8 mouse cellular contexts compared by ENCODE assay signal in the genomic region with DNA sequence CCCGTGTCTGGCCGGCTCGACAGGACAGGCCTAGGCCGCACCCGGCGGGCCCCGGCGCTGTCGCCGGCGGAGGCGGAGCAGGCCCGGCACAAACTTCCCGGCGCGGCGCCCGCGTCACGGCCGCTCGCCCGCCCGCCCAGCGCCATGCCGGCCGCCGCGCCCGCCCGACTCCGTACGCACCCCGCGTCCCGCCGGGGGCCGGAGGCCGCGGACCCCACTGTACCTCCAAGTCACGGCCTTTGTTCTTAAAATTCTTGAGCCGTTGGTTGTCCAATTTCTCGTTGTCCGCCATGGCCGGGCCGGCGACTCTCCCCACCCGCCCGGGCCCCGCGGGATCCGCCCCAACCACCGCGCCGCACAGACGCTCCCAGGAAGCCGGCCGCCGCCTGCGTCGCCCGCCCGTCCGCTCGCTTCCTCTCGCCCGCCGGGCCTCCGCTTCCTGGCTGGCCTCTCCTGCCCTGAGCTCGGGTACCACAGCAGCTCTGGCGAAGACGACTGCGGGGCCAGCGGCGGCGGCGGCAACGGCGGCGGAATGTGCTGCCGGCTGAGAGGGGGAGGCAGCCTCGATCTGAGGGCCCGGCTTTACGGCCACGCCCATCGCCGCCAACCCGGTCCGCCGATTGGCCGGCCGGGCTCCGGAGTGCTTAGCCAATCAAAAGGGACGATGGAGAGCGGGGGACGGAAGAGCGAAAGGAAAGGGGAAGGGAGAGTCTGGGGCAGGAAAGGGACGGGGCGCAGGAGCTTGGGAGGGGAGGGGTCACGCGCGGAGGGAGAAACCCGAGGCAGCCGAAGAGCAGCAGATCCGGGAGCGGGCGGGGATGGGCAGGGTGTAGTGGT. TPM values are rescaled to one million over a fixed set of nuclear protein-coding genes. Genes with fewer than 3 reads are reported as not detected.
DNase-seq lines count a peak whose midpoint lies in the region; ATAC-seq and TF ChIP-seq lines count a peak whose summit lies in the region.

A gene (minus strand): TSS at position 605 of the 837 bp plus-strand sequence.

- H3K4me1 ChIP-seq in ES-E14 (ENCODE audit: control insufficient read depth in 2 of 2, insufficient read depth in 2 of 2, low read length in 2 of 2, poor library complexity in 1 of 2), result no peaks in the 10 kb centered on the region
- peaks cover 26% of the 10 kb centered on the region for H3K4me1 ChIP-seq in forebrain, embryonic 15.5 days
- peaks cover 3% of the 10 kb centered on the region; the same call in 1 of the 2 replicates for H3K4me1 ChIP-seq in lung, adult 2 months (ENCODE audit: control insufficient read depth, insufficient read depth, low read length)

- H3K27ac ChIP-seq in ES-E14 (ENCODE audit: insufficient read depth, low read depth, low read length, poor library complexity, severe bottlenecking), result peak within 1 kb of the TSS; percentile 51; the same call in 1 of the 2 replicates
- H3K27ac ChIP-seq in forebrain, embryonic 15.5 days (replicated peaks), result peak within 1 kb of the TSS; percentile 97

- peak; percentile 98 for ATAC-seq in forebrain, embryonic 15.5 days (replicated peaks)
- peak; percentile 96 for ATAC-seq in neutrophil, adult 5-6 weeks (ENCODE audit: extremely low read depth, insufficient number of reproducible peaks, low FRiP score, poor library complexity, severe bottlenecking)

- peak within 1 kb of the TSS; percentile 85 for H3K9ac ChIP-seq in ES-E14 (ENCODE audit: insufficient read depth, low read depth, low read length, poor library complexity, severe bottlenecking)
- H3K9ac ChIP-seq in forebrain, embryonic 15.5 days (replicated peaks), result peak within 1 kb of the TSS; percentile 96

- peak; percentile 49; the same call in 1 of the 2 replicates for TF ChIP-seq POLR2A in lung, adult 2 months (IDR thresholded peaks at IDR 0.05; ENCODE audit: borderline replicate concordance, extremely low read depth, low read depth, low read length)

- in situ Hi-C loops in ES-E14 (cut with MboI; ENCODE audit: low sequenced_read_pairs in 2 of 2, unreplicated experiment in 2 of 2), result no loop called here

- peak within 1 kb of the TSS; percentile 72 for H3K4me2 ChIP-seq in forebrain, embryonic 15.5 days (replicated peaks)

- DNase-seq in ES-E14 (ENCODE audit: low read depth, low spot score), result peak; percentile 96
- peak; percentile 94 for DNase-seq in cerebellum, adult 11-12 months
- DNase-seq in heart, postnatal 25 days (ENCODE audit: low spot score), result peak; percentile 93
- peak; percentile 90 to 96 for DNase-seq in layer of hippocampus, adult 18-20 months (ENCODE audit: low spot score in 2 of 2)
- peak; percentile 89 for DNase-seq in lung, adult 2 months
- DNase-seq in thymus, adult 18-20 months, result peak; percentile 92 to 93

- no peaks in the 10 kb centered on the region for H3K9me3 ChIP-seq in ES-E14 (ENCODE audit: control insufficient read depth, insufficient read depth, low read depth, low read length)
- H3K9me3 ChIP-seq in forebrain, embryonic 15.5 days, result no peaks in the 10 kb centered on the region

- TF ChIP-seq CTCF in lung, adult 2 months (IDR thresholded peaks at IDR 0.05; ENCODE audit: insufficient read depth, low read length), result no peak

- H3K27me3 ChIP-seq in forebrain, embryonic 15.5 days, result no peaks in the 10 kb centered on the region

- H3K36me3 ChIP-seq in ES-E14 (ENCODE audit: control insufficient read depth, insufficient read depth, low read length, poor library complexity, severe bottlenecking), result no peaks in the 10 kb centered on the region
- H3K36me3 ChIP-seq in forebrain, embryonic 15.5 days, result no peaks in the 10 kb centered on the region

- under 1% methylated on average over 97 of the region's 107 CpGs for WGBS in forebrain, embryonic 15.5 days
- WGBS in lung, adult 2 months, result under 1% methylated on average over 107 of the region's 107 CpGs

- peak within 1 kb of the TSS; percentile 82 to 90 for H3K4me3 ChIP-seq in ES-E14 (ENCODE audit: insufficient read depth in 1 of 2, low read depth in 1 of 2, low read length in 2 of 2, poor library complexity in 1 of 2, severe bottlenecking in 1 of 2)
- peak within 1 kb of the TSS; percentile 100 for H3K4me3 ChIP-seq in forebrain, embryonic 15.5 days
- peak within 1 kb of the TSS; percentile 83 for H3K4me3 ChIP-seq in lung, adult 2 months (replicated peaks; ENCODE audit: extremely low read depth, low read depth, low read length)

- intact Hi-C loops in heart, postnatal 25 days (cut with DNase I), result loop anchor here (2.0 to 5.0 kb wide), 2 partner anchors 122 to 191 kb away; a partner anchor contains a TSS

TF ChIP-seq in ES-E14, 5 proteins besides CTCF, POLR2A, EP300 and RAD21:
- TF ChIP-seq CHD2 (IDR thresholded peaks at IDR 0.05; ENCODE audit: low read depth, low read length) (no peak), MAFK (IDR thresholded peaks at IDR 0.05; ENCODE audit: insufficient read depth, low read depth, low read length) (no peak), ZNF384 (IDR thresholded peaks at IDR 0.05; ENCODE audit: low read depth, low read length) (no peak), ZC3H11A (IDR thresholded peaks at IDR 0.05; ENCODE audit: borderline replicate concordance, low read depth, low read length) (no peak), HCFC1 (IDR thresholded peaks at IDR 0.05; ENCODE audit: borderline replicate concordance, insufficient read depth, low read length) (no peak)

RNA-seq across cellular contexts. Expression of the gene that starts here (rescaled TPM):
- 21.2 and 33.8 TPM in 2 replicates for total RNA-seq in ES-E14 (2012; rRNA removed)
- 41.9 and 42.9 TPM in 2 replicates for polyA plus RNA-seq in forebrain, embryonic 15.5 days (2015; fragmentation: Nextera tagmentation; extraction: Ambion mirVana)
- 10 to 100 TPM; 78.0 to 84.2 TPM for total RNA-seq in heart, postnatal 25 days (2021)
- total RNA-seq in layer of hippocampus, adult 18-20 months (2021), result 10 to 100 TPM; 84.4 to 92.4 TPM
- polyA plus RNA-seq in lung, adult 2 months (2012; rRNA removed), result 10.1 and 13.1 TPM in 2 replicates
- 127 and 158 TPM in 2 replicates for total RNA-seq in neutrophil, adult 5-6 weeks (2017)

Comparison
In these comparisons a context has a peak if more than half of its experiments do, and no peak if none do; other contexts are left out.
1. Peak in every context shown above with its lines: DNase-seq, ATAC-seq, H3K4me3 ChIP-seq and H3K27ac ChIP-seq.